Mouse (Mus musculus): Measurements from ENCODE around the gene Vps4a. TPM values are rescaled to one million over a fixed set of nuclear protein-coding genes. Genes with fewer than 3 reads are reported as not detected.

Vps4a gene
- polyA plus RNA-seq, 1 experiment from 2014 or later = 152 TPM

DNA sequence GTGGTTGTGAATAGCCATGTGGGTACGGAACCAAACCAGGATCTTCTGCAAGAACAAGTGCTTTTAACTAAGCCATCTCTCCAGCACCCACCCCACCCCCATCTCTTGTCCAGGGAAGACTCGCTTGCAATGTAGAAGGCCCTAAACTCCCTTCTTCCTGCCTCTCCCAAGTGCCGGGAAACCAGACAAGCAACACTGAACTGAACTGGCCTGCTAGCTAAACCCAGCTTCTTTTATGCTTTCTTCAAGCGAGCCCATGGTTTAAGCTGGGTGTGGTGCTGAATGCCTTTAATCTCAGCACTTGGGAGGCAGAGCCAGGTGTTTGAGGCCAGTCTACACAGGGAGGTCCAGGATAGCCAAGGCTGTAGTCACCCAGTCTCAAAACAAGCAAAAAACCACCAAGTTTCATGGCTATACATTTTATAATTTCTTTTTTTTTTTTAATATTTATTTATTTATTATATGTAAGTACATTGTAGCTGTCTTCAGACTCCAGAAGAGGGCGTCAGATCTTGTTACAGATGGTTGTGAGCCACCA is 57.6 kb downstream of the Vps4a start:
- Histone ChIP-seq H3K27ac (replicated peaks; ENCODE audit: low read depth, low read length) (no peak overlapping the region), H3K27me3 (ENCODE audit: control insufficient read depth, insufficient read depth, low read length) (no peaks in the 10 kb centered on the region), H3K9ac (replicated peaks; ENCODE audit: low read length) (no peak overlapping the region), H3K9me3 (ENCODE audit: control insufficient read depth, low read length) (no peaks in the 10 kb centered on the region), H3K4me2 (ENCODE audit: low read length) (no peak overlapping the region), H3K4me3 (replicated peaks; ENCODE audit: low read depth, low read length) (no peak overlapping the region), H3K4me1 (ENCODE audit: control insufficient read depth, insufficient read depth, low read length) (no peaks in the 10 kb centered on the region), H3K36me3 (ENCODE audit: control insufficient read depth, insufficient read depth, low read length) (peaks cover 44% of the 10 kb centered on the region)
- ATAC-seq (ENCODE audit: low FRiP score, low TSS enrichment) = no peak
- DNase-seq = no peak
- 94% methylated on average over 5 of the region's 5 CpGs for WGBS

DNA sequence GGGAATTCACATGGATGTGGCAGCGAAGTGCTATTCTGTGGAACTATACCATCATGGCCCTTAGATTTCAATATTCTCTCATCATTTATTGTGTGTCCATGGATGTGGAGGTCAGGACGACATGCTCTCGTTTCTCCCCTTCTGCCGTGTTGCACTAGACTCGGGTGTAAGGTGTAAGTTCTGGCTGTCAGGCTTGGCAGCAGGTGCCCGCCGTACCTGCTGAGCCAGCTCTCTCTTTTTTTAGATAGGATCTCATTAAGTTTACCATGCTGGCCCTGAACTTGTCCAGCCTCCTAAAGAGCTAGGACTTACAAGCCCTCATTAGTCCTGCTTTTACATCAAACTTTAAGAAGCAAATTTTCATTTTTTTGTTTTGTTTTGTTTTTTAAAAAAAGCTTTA is 59.5 kb downstream of the Vps4a start:
- Histone ChIP-seq H3K9me3 (ENCODE audit: control insufficient read depth, low read length) (no peaks in the 10 kb centered on the region), H3K4me2 (ENCODE audit: low read length) (no peak overlapping the region), H3K36me3 (ENCODE audit: control insufficient read depth, insufficient read depth, low read length) (peaks cover 39% of the 10 kb centered on the region), H3K27ac (replicated peaks; ENCODE audit: low read depth, low read length) (no peak overlapping the region), H3K9ac (replicated peaks; ENCODE audit: low read length) (no peak overlapping the region), H3K4me3 (replicated peaks; ENCODE audit: low read depth, low read length) (no peak overlapping the region), H3K4me1 (ENCODE audit: control insufficient read depth, insufficient read depth, low read length) (peaks cover 11% of the 10 kb centered on the region), H3K27me3 (ENCODE audit: control insufficient read depth, insufficient read depth, low read length) (no peaks in the 10 kb centered on the region)
- DNase-seq = no peak
- WGBS = 95% methylated on average over 7 of the region's 7 CpGs
- ATAC-seq (ENCODE audit: low FRiP score, low TSS enrichment) = no peak

Other genes starting within 250 kb of the Vps4a start
- 0.70 and 1.8 TPM in 2 replicates for gene Has3, start 161.0 kb upstream of the Vps4a start, polyA plus RNA-seq (2014; fragmentation: Nextera tagmentation; extraction: Ambion mirVana)
- 39.8 and 44.8 TPM in 2 replicates for gene Utp4, start 137.6 kb upstream of the Vps4a start, polyA plus RNA-seq (2014; fragmentation: Nextera tagmentation; extraction: Ambion mirVana)
- 3.5 and 3.9 TPM in 2 replicates for gene Sntb2, start 95.5 kb upstream of the Vps4a start, polyA plus RNA-seq (2014; fragmentation: Nextera tagmentation; extraction: Ambion mirVana)
- gene Pdf, start 17.4 kb downstream of the Vps4a start, polyA plus RNA-seq (2014; fragmentation: Nextera tagmentation; extraction: Ambion mirVana) = 29.1 and 33.0 TPM in 2 replicates
- 36.1 and 41.4 TPM in 2 replicates for gene Cog8, start 25.5 kb downstream of the Vps4a start, polyA plus RNA-seq (2014; fragmentation: Nextera tagmentation; extraction: Ambion mirVana)
- gene Nip7, start 25.7 kb downstream of the Vps4a start, polyA plus RNA-seq (2014; fragmentation: Nextera tagmentation; extraction: Ambion mirVana) = 73.3 and 78.7 TPM in 2 replicates
- gene Tmed6, start 34.4 kb downstream of the Vps4a start, polyA plus RNA-seq (2014; fragmentation: Nextera tagmentation; extraction: Ambion mirVana) = not detected in 2 replicates
- 23.3 and 27.6 TPM in 2 replicates for gene Terf2, start 65.3 kb downstream of the Vps4a start, polyA plus RNA-seq (2014; fragmentation: Nextera tagmentation; extraction: Ambion mirVana)
- gene Cyb5b, start 119.4 kb downstream of the Vps4a start, polyA plus RNA-seq (2014; fragmentation: Nextera tagmentation; extraction: Ambion mirVana) = 82.0 and 136 TPM in 2 replicates

Data from midbrain, embryonic 14.5 days (tissue).